Mouse (Mus musculus) monocyte, adult 59 days (primary cell): ENCODE results near the gene Cacnb2. TPM values are rescaled to one million over a fixed set of nuclear protein-coding genes. Genes with fewer than 3 reads are reported as not detected.

ENCODE experiments used
- total RNA-seq, 2 experiments: library from RNA; stranded (reverse); gene quantifications; one replicate each; pipeline ENCODE4 v1.2.4; 2023

Cacnb2 gene
- total RNA-seq, result 1 to 10 TPM; 1.2 to 1.6 TPM

GRCm38 (mm10) chr2:14602788-14603187 lies at the start of gene Cacnb2:
Cacnb2 (plus strand) TSS chr2:14603088.

Other genes starting within 250 kb of the Cacnb2 start
- gene Slc39a12, start 214.8 kb upstream of the Cacnb2 start, total RNA-seq, result under 1 TPM; 0.39 to 0.60 TPM